21 mouse cellular contexts compared by ENCODE assay signal in genomic region chr2:102099261-102099660, GRCm38 (mm10).
"Had no signal": no experiment of that assay in that cellular context is flagged by ENCODE, and none has a peak within 500 bp of the region (broad histone marks: within the 10 kb centered on the region; RNA-seq: fewer than 3 reads in every experiment).

No protein-coding gene starts in this region.

- DNase-seq: kidney, adult 11 months; kidney, adult 8-10 months; kidney, postnatal 10 days; kidney, postnatal 36 days; layer of hippocampus, postnatal 36 days; left cerebral cortex, postnatal 4 days; liver, postnatal 0 days; right cerebral cortex, adult 18-20 months; right cerebral cortex, postnatal 14 days; right cerebral cortex, postnatal 4 days; thymus, adult 18-20 months; thymus, postnatal 36 days had no signal

- H3K9ac ChIP-seq: kidney, embryonic 15.5 days; limb, embryonic 12.5 days; limb, embryonic 15.5 days; liver, embryonic 14.5 days; liver, postnatal 0 days; midbrain, embryonic 12.5 days; midbrain, embryonic 15.5 days; neural tube, embryonic 12.5 days; neural tube, embryonic 15.5 days had no signal

- ATAC-seq: liver, postnatal 0 days; midbrain, embryonic 15.5 days had no signal

- H3K4me3 ChIP-seq: kidney, embryonic 15.5 days; limb, embryonic 12.5 days; limb, embryonic 15.5 days; midbrain, embryonic 12.5 days; midbrain, embryonic 15.5 days; neural tube, embryonic 12.5 days; neural tube, embryonic 15.5 days had no signal

- H3K27ac ChIP-seq: limb, embryonic 12.5 days; limb, embryonic 15.5 days; liver, embryonic 14.5 days; midbrain, embryonic 12.5 days; midbrain, embryonic 15.5 days; neural tube, embryonic 12.5 days; neural tube, embryonic 15.5 days had no signal

- H3K4me1 ChIP-seq: kidney, embryonic 15.5 days had no signal

- H3K9me3 ChIP-seq: kidney, embryonic 15.5 days; limb, embryonic 12.5 days; limb, embryonic 15.5 days; midbrain, embryonic 12.5 days; midbrain, embryonic 15.5 days; neural tube, embryonic 12.5 days; neural tube, embryonic 15.5 days had no signal

- H3K36me3 ChIP-seq: limb, embryonic 15.5 days; midbrain, embryonic 12.5 days; midbrain, embryonic 15.5 days; neural tube, embryonic 12.5 days; neural tube, embryonic 15.5 days had no signal

- H3K4me2 ChIP-seq: kidney, embryonic 15.5 days; limb, embryonic 12.5 days; limb, embryonic 15.5 days; liver, embryonic 11.5 days; midbrain, embryonic 12.5 days; midbrain, embryonic 15.5 days; neural tube, embryonic 12.5 days; neural tube, embryonic 15.5 days had no signal

- H3K27me3 ChIP-seq: kidney, embryonic 15.5 days; limb, embryonic 12.5 days; limb, embryonic 15.5 days; midbrain, embryonic 12.5 days; midbrain, embryonic 15.5 days; neural tube, embryonic 12.5 days; neural tube, embryonic 15.5 days had no signal
